Mouse (Mus musculus) CD4-positive, CD25-positive, alpha-beta regulatory T cell, adult 4 months (primary cell): ENCODE data around the gene Tbck. TPM values are rescaled to one million over a fixed set of nuclear protein-coding genes. Genes with fewer than 3 reads are reported as not detected.

ENCODE experiments used
- ATAC-seq: one replicate; pipeline ENCODE4 v1.8.0; 2017
- polyA plus RNA-seq, 2 experiments: library from polyadenylated mRNA; unstranded; fragments of 100-300 nt; shearing (Covaris generic); gene quantifications; one replicate each; pipeline ENCODE4 v1.2.1; 2017

Gene Tbck
- polyA plus RNA-seq, 2 experiments from 2014 or later: 37.0 to 44.4 TPM

- no peak for ATAC-seq
Measured at GRCm38 (mm10) chr3:132835118-132835794, 151.3 kb downstream of the Tbck start.

- ATAC-seq: no peak
Measured at GRCm38 (mm10) chr3:132837134-132837533, 153.2 kb downstream of the Tbck start.

GRCm38 (mm10) chr3:132838656-132839417 is 154.9 kb downstream of the Tbck start:
- no peak for ATAC-seq

GRCm38 (mm10) chr3:132839516-132839915 is 155.6 kb downstream of the Tbck start:
- no peak for ATAC-seq

GRCm38 (mm10) chr3:132842676-132843075 is 158.7 kb downstream of the Tbck start:
- no peak for ATAC-seq

- no peak for ATAC-seq
Measured at GRCm38 (mm10) chr3:132849669-132850068, 165.7 kb downstream of the Tbck start.

GRCm38 (mm10) chr3:132850431-132850830 is 166.5 kb downstream of the Tbck start:
- no peak for ATAC-seq

- no peak for ATAC-seq
Measured at GRCm38 (mm10) chr3:132851417-132851816, 167.5 kb downstream of the Tbck start.

GRCm38 (mm10) chr3:132851841-132852728 is 168.1 kb downstream of the Tbck start:
- ATAC-seq: no peak

GRCm38 (mm10) chr3:132854271-132854670 is 170.3 kb downstream of the Tbck start:
- no peak for ATAC-seq

- ATAC-seq: no peak
Measured at GRCm38 (mm10) chr3:132855458-132856212, 171.7 kb downstream of the Tbck start.

- no peak for ATAC-seq
Measured at GRCm38 (mm10) chr3:132856651-132857050, 172.7 kb downstream of the Tbck start.

- ATAC-seq: no peak
Measured at GRCm38 (mm10) chr3:132858849-132859248, 174.9 kb downstream of the Tbck start.

- no peak for ATAC-seq
Measured at GRCm38 (mm10) chr3:132859573-132859972, 175.6 kb downstream of the Tbck start.

- ATAC-seq: no peak
Measured at GRCm38 (mm10) chr3:132860796-132861195, 176.9 kb downstream of the Tbck start.

GRCm38 (mm10) chr3:132863843-132864242 is 179.9 kb downstream of the Tbck start:
- no peak for ATAC-seq

- no peak for ATAC-seq
Measured at GRCm38 (mm10) chr3:132864329-132864919, 180.5 kb downstream of the Tbck start.

- ATAC-seq: no peak
Measured at GRCm38 (mm10) chr3:132864986-132865385, 181.0 kb downstream of the Tbck start.

GRCm38 (mm10) chr3:132865596-132865995 is 181.7 kb downstream of the Tbck start:
- ATAC-seq: no peak

GRCm38 (mm10) chr3:132866984-132867383 is 183.0 kb downstream of the Tbck start:
- no peak for ATAC-seq

- ATAC-seq: no peak
Measured at GRCm38 (mm10) chr3:132868838-132869237, 184.9 kb downstream of the Tbck start.

- ATAC-seq: no peak
Measured at GRCm38 (mm10) chr3:132870079-132870478, 186.1 kb downstream of the Tbck start.
